Mouse (Mus musculus) liver, embryonic 14.5 days (tissue): ENCODE results near the gene Smyd2.

Experiments used
- CTCF ChIP-seq: IDR thresholded peaks from 2 replicates; pipeline ENCODE4 v1.5.1; 2016; ENCODE audit warnings: antibody characterized with exemption, low read depth, control low read depth
- EP300 ChIP-seq: IDR thresholded peaks from 2 replicates; pipeline ENCODE4 v1.6.1; 2016; ENCODE audit warnings: antibody characterized with exemption, low read depth

DNA sequence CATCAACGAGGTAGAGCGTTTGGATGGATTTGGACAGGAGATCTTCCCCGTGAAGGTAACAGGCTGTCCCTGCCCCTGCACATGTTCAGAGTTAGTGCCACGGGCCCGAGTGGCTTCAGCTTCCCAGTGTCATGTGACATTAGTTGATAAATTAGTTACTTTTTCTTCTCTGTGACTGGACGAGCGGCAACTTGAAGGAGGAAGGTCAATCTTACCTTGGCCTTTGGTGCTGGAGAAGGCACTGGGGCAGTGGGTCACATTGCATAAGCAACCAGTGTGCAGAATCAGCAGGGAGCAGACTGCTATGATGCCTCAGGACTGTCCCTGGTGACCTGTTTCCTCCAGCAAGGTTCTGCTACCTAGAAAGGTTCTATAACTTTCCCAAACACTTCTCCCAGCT is 88.8 kb downstream of the Smyd2 start:
- no peak for TF ChIP-seq CTCF
- TF ChIP-seq EP300 = no peak
